Mouse (Mus musculus): ENCODE results near the gene Psat1.

The Psat1 gene

DNA sequence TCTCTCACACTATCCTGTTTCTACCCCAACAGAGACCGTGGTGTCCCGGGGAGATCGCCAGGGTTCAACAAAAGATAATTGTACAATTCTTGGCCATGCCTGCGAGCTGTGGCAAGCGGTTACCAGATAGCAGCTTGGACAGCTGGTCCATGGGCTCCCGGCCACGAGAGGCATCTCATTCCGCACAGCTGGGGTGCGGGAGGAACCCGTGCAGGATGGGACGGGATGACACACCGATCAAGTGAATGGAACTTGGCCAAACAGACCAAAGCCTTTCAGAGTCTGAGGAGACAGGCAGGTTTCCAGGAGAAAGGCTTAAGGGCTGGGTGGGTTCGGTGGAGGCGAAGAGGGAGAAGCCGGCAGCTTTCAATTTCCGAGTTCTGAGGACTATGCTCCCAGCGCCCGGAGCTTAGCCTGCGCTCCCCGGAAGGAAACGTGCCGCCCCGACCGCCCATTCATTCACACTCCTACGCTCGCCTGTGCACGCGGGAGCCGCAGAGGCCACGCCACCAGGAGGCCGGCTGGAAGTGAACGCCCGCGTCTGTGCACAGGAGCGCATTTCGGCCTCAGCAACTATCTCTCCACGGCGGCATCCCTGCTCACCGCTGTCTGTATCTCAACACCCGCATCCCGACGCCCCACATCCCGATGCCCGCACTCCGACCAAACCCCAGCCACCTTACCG is 22.8 kb downstream of the Psat1 start:
- DNase-seq (ENCODE audit: low spot score in 2 of 2), result peak; percentile 36 to 44

DNA sequence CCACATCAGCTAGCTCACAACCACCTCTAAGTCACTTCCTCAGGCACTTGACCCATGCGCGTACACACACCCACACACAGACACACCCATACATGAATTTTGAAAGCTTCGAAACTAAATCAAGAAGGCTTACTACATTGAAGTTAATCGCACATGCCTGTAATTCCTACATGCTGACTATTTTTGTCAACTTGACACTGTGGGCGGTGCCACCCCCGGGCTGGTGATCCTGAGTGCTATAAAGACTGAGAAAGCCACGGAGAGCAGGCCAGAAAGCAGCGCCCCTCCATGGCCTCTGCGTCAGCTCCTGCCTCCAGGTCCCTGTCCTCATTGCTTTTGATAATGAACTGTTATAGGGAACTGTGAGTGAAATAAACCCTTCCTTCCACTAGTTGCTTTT is 23.7 kb downstream of the Psat1 start:
- DNase-seq (ENCODE audit: low spot score in 2 of 2), result peak in 1 of 2 experiments; percentile 11

DNA sequence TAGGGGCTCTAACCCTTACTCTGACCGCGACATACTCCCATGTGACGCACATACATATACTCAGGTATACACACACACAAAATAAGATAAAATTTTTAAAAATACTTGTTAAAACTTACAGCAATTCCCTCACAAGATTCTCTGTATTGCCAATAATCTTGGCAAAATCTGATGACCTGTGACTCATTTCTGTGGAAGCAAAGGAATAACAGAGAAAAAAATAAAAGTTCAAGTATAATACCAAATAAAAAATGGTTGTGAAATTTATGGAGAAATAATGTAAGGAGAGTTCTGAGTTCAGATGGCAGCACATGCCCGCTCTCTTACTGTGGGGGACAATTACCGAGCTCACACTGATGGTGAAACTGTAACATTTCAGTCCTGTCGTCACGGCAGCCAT is 27.8 kb downstream of the Psat1 start:
- DNase-seq (ENCODE audit: low spot score in 2 of 2), result no peak

DNA sequence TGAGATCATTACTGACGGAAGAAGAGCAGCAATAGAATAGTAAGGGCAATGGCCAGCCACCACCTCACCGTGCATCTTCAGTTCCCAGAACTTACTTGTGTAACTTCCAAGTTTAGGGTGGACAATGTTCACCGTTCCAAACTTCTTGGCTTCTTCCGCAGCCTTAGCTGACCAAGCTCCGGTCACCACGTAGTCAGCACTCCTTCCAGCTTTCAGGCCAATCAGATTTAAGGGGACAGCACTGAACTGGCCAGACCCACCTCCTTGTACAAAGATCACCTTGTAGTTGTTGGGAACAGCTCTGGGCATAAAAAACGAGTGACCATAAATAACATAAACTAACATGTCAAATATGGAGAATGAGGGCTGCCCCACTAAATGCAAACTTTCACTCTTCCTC is 29.0 kb downstream of the Psat1 start:
- no peak for DNase-seq (ENCODE audit: low spot score in 2 of 2)

DNA sequence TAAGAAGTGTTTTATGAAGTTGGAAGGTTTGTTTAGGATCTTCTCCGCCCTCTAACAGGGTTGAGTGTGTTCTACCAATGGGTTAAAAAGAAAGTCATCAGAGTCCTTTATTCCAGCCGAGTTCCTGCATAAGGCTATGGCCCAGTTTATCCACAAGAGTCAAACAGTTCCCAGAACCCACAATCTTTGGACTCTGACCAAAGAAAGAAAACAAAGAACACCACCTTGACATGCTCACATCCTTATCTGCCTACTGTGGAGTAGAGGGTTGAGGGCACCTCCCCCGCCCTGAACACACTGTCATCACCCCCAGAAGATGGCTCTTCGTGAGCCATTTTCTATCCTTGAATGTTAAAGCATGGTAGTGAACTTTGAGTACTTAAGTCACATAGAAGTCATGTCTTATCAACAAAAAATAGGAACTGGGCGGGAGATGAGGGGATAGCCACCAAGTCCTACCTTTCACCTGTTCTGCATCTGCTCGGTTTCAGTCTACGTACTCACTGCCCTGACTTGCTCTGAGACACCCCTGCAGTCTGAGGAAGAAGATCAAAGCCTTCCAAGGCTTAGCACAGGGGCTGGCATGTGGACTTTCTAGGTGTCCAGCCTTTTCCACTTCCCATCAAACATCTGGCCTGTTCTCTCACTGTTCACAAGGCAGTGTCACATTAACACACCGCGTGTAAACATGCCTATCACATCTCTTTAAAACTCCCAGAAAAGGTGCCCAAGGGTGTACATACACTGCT is 33.7 kb downstream of the Psat1 start:
- no peak for DNase-seq (ENCODE audit: low spot score in 2 of 2)

DNA sequence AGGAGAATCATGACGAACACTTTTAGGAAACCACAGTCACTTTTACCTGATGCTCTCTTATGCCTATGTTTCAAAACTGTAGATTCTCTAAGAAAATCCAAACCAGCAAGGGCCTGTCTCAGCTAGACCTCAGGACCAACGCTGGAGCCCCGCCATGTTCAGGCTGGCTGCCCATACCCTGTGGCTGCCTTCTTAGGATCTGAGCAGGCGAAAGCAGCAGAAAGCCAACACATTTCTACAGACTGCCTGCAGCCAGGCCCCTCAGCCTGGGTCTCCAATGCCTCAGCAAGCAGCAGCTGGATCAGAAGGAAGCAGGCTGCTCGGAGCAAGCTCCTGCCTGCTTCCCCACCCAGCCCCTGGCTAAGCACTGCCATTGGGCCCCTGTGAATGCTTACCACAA is 35.7 kb downstream of the Psat1 start:
- no peak for DNase-seq (ENCODE audit: low spot score in 2 of 2)

DNA sequence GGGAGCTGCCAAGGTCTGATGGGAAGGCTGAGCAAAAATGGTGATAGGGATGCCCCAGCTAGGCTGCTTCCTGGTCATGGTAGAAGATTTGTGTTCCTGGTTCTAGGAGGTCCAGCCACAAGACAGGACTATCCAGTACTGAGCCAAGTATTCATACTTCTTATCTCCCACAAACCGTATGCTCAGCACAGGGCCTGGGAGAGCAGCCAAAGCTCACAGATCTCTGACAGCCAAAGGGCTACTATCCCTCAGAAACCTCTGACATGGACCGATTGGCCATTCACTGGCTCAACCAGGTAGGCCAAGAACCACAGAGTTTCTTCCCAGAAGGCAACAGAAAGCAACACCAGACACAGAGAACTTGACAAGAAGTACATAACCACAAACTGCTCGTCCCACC is 36.1 kb downstream of the Psat1 start:
- DNase-seq (ENCODE audit: low spot score in 2 of 2), result no peak

DNA sequence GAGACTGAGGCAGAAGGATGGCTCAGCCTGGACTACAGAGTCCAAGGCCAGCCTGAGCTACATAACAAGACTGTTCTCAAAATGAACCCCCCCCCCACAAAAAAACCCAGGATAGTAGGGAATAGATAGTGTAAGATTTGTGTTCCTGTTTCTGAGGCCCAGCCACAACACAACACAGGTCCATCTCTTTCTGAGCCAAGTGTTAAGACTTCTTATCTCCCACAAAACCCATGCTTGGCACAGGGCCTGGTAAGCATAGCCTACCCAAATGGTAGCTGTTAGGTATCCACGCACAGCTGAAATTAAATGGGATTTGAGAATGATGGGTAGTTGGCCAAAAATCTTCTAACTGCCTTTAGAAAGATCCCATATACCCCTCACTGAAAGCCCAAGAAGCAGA is 36.6 kb downstream of the Psat1 start:
- DNase-seq (ENCODE audit: low spot score in 2 of 2), result no peak

DNA sequence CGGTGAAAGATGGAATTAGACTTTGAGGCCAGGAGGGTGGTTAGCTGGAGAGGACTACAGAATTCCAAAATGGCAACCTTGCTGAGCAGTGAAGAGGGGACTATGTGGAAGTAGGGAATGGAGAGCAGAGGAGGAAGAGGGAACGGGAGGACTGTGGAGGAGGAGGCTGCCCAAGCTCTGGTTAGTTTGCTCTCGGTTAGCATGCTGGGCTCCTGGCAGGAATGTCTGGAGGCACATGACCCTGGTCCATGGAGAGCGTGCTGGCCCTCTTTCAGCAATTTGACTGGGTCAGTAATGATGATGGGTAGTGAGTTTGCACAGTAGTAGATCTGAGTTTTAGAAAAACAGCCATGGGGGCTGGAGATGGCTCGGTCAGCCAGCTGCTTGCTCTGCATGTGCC is 39.1 kb downstream of the Psat1 start:
- DNase-seq (ENCODE audit: low spot score in 2 of 2), result no peak

DNA sequence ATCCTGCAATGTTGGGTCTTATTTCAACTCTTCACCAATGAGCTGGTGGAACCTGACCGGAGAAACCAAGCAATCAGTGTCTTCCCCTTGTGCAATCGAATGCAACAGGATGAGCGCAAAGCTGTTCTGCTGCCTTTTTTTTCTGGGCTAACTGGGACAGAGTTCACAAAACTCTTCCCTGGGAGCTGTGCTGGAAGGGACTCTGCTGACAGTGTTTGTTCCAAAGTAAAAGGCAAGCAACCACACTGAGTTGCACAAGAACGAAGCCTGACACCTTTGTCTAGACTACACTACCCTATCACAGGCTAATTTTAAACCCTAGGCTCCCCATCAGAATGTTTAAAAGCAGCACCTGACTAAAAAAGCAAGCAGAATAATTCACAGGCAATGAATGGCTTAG is 42.4 kb downstream of the Psat1 start:
- DNase-seq (ENCODE audit: low spot score in 2 of 2), result no peak

DNA sequence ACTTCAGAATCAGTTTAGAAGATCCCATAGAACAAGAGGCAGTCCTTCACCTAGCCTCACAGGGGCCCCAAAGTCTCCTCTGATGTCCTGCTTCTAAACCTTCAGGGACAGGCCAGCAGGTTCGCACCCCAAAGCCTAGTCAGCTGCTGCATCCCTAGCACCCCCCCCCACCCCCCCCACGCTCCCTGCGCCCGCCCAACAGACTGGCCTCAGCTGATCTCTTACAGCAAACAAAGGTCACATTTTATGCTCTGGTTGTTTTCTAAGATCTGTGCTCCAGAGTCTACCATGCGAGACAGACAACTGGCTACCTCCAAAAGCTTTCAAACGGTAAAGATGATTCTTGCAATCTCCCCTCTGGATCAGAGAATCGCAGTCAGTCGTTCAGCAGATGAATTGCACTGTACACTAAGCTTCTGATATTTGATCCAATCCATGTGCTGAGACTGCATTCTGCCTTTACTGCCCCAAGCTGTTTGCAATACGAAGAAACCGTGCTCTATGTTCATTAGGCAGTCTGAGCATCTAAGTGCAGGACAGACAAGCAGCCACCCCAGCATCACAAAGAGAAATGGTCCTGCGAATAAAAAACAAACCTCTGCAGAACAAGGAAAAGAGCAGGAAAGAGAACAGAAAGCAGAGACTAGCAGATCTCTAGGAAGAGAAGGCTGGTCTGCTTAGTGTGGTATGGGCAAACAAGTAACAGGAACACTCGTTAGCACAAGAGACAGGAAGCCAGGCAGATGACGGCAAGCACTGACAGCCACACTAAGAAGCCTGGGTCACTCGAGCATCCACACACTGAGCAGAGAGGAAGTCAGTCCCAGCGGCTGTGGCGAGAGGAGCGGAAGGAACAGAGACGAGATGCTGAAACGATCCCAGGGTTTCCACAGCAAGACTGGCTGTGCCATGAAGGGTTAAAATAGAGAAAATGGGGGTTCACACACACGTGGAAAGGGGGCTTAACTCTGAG is 43.3 kb downstream of the Psat1 start:
- no peak for DNase-seq (ENCODE audit: low spot score in 2 of 2)

DNA sequence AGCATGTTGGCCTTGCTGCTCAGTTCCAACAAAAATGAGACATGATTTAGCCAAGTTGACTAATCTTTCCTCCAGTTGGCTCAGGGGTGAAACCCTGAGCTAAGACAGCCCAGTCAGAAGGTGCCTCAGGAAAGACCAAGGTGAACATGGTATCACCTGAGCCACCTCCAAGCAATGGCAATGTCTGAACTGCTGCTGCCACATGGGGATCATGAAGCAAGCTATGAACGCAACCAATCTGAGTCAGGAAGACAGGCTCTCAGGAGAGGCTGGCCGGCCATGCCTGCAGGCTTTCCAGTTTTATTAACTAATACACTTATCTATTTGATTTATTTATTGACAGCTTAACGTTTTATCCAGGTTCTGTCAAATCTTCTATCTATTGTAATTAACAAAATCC is 51.5 kb downstream of the Psat1 start:
- no peak for DNase-seq (ENCODE audit: low spot score in 2 of 2)

DNA sequence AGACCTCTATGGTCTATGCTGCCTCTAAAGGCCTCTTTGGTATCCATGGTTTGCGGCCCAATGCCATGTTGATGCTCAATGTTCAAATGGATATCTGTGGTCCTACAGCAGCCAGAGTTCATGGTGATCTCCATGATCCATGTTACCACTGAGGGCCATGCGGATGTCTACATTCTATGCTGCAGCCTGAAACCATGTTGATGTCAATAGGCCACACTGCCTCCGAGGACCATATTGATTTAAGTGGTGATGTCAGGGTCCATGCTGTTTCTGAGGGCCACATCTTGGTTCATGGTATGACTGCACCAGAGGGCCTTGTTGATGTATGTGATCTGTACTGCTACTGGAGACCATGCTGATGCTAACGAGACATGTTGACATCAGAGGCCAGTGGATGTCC is 55.0 kb downstream of the Psat1 start:
- DNase-seq (ENCODE audit: low spot score in 2 of 2), result no peak

DNA sequence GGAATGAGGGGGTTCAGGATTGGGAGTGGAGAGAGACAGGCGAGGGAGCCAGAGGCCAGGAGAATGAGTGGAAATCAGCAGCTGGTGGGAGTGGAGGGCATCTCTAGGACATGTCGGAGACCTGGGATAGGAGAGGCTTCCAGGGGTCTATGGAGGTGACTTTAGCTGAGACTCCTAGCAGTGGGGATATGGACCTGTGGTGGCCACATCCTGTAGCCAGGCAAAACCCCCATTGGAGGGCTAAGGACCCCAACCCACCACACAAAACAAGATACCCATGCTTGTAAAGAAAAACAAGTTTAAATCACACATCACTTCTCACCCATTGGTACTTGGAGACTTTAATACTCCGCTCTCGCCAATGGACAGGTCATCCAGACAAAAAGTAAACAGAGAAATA is 58.7 kb downstream of the Psat1 start:
- DNase-seq (ENCODE audit: low spot score in 2 of 2), result no peak

DNA sequence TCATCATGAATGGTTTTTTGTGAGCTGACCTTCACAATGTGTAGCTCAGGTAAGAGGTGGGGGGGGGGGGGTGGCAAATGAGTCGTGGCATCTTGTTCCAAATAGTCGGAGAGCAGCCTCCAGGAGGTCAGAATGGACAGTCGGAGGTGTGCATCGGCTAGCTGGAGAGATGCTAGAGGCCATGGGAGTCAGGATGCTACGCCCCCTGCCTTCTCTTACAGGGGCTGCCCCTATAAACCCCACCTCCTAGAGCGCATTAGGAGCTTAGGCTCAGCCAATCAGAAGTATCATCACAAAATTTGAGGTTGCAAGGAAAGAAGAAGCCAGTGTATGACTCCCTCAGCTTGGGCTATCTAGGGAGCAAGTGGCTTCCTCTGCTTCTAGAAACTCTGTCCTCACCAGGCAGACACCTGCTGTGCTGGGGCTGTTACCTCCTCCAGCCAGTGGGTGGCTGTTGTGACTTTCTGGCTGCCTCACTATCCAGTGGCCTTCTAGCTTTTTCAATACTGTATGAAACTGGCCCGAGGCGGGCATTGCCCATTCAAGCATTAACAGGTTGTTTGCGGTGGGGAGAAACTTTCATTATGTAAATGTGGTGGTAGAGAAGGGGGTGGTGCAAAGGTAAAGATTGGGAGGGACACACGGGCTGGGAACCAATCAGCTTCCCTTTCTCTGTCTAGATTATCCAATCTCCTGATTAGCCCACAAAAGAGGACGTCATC is 64.3 kb downstream of the Psat1 start:
- no peak for DNase-seq (ENCODE audit: low spot score in 2 of 2)

DNA sequence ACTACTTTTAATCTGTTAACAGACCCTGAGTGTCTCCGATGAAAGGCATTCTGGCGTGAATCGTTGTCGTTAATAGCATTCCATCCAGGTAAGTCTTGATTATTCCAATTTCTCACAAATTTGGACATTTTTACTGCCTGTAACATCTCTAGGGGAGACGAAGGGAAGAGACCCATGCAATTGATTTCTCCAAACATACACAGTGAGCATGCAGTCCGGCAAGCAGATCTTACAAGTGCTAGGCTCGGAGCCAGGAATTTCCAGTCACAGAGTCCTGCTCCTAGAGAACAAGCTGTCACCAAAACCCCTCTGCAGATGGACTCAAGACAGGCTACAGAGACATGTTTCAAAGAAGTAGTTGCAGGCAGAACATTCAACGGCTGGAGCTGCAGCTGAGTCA is 66.4 kb downstream of the Psat1 start:
- no peak for DNase-seq (ENCODE audit: low spot score in 2 of 2)

DNA sequence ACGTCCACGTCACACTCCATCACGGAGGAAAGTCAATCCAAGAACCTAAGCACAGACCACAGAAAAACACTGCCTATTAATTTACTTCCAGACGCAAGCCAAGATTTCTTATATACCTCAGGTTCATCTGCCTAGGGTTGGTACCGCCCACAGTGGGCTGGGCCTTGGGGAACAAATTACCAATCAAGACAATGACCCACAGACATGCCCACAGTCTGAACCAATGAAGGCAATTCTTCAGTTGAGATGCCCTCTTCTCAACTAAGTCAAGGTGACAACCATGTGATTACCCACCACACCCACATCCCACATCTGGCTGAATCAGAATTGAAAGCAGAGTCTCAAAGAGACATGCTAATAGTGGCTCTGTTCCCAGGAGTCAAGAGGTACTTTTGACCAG is 67.9 kb downstream of the Psat1 start:
- DNase-seq (ENCODE audit: low spot score in 2 of 2), result no peak

DNA sequence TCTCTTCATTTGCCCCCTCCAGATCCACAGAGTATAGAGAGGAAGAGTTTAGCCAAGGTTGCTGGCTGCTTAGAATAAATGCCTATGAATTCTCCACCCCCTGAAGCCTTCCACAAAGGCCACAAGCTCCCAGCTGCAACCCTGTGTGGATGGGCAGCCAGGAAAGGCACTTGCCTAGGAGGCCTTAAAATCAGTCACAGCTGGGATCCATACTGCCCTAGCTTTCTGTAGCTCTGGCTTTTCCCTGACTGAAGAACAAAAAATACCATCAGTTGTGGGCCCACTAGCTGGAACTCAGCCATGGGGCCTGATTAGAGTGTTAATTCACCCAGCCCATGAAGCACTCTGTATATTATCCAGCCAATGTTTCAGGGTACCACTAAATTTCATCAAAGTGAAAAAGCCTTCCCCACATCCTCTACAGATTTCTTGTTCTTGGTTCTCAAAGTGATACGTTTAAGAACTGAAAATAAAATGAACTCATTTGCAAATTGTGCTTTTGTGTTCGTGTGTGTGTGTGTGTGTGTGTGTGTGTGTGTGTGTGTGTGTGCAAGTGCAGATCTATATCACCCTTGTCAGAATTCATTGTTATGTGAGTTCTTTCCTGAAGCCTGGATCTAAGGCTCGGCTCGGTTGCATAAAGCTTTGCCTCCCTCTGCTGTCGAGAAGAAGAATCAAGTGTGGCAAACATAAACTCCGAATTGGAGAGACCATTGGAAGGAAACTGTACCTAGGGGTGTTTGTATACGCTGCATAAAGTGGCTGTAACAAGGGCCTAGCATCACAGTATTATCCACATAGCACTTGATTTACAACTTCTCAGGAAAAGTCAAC is 78.1 kb downstream of the Psat1 start:
- DNase-seq (ENCODE audit: low spot score in 2 of 2), result no peak

DNA sequence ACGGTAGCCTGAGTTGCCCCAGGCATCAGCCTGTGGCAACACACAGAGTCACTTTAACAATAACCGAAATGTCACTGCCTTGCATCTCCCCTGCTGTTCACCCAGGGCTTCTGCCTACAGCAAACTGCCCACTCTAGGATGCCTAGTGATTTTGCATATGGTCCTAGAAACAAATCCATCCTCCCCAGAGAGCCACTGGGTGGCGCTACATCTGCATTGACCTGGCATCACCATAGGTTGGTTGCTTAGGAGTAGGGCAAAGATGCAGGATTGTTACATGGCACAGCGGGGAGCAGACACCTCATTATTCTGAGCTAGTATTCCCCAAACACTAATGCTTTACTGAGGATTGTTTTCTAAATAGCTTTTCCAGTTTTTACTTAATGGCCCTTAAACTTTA is 80.3 kb downstream of the Psat1 start:
- no peak for DNase-seq (ENCODE audit: low spot score in 2 of 2)

DNA sequence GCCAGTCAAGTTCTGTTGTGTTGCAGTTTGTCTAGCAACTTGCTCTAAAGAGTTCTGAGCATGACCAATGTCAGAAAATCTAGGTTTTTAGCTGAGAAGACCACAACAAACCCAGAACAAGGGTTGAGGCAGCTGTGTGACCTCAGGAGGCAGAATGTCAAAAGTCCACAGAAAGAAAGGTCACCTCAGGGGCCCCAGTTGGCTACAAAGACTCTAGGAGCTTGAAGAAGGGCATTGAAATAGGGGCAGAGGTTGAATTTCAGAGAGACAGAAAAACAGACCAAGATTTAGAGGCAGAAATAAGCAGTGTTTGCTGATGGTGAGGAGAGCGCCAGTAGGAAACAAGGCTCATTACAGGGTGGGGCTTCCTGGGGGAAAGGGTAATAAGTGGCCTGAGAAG is 81.0 kb downstream of the Psat1 start:
- no peak for DNase-seq (ENCODE audit: low spot score in 2 of 2)

DNA sequence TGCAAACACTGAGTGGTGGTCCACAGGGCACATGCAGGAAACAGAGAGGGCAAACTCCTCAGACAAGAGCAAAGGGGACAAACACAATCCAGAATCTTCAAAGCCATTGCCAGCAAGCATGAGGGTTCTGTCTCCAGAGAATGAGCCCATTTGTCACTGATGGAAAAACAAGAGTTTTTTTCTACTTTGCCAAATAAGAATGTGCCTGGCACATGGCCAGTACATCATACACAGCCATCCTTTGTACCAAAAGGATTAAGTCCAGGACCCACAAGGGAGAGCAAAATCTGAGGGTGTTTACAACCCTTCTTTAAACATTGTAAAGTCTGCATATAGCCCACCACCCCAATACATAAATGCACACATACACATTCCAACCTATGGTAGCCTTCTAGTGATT is 81.7 kb downstream of the Psat1 start:
- no peak for DNase-seq (ENCODE audit: low spot score in 2 of 2)
